Mouse (Mus musculus): Measurements from ENCODE around the gene Dcaf8. TPM values are rescaled to one million over a fixed set of nuclear protein-coding genes. Genes with fewer than 3 reads are reported as not detected.

Gene Dcaf8
- total and polyA plus RNA-seq, 3 experiments: 31.7 to 49.0 (median 45.8) TPM

GRCm38 (mm10) chr1:172183915-172184314, 36.0 kb downstream of the Dcaf8 start:
- peaks cover 3 to 7% of the 10 kb centered on the region in 2 experiments for H3K4me1 ChIP-seq (ENCODE audit: control insufficient read depth in 1 of 2, insufficient read depth in 2 of 2, low read length in 2 of 2)
- H3K79me2 ChIP-seq (ENCODE audit: control insufficient read depth, insufficient read depth, low read length, poor library complexity): no peaks in the 10 kb centered on the region
- DNase-seq (ENCODE audit: low read depth, low spot score): peak; percentile 40
- peak overlapping the region; percentile 34; the same call in 1 of the 2 replicates for H3K27ac ChIP-seq (ENCODE audit: control insufficient read depth, low read depth, low read length)
- H3K36me3 ChIP-seq (ENCODE audit: control insufficient read depth in 1 of 2, insufficient read depth in 2 of 2, low read length in 2 of 2): peaks cover 15 to 27% of the 10 kb centered on the region in 2 experiments
- no peaks in the 10 kb centered on the region for H3K27me3 ChIP-seq (ENCODE audit: control insufficient read depth in 1 of 2, insufficient read depth in 2 of 2, low read length in 2 of 2)
- no peaks in the 10 kb centered on the region for H3K9me3 ChIP-seq (replicated peaks; ENCODE audit: insufficient read depth, low read length)
- H3K9ac ChIP-seq (ENCODE audit: control insufficient read depth, low read depth, low read length, poor library complexity, severe bottlenecking): no peak overlapping the region
- H3K4me3 ChIP-seq (ENCODE audit: control insufficient read depth in 1 of 2, insufficient read depth in 1 of 2, low read depth in 2 of 2, low read length in 2 of 2): no peak overlapping the region
- TF ChIP-seq NELFE (IDR thresholded peaks at IDR 0.05; ENCODE audit: low read depth, low read length) (no peak), POLR2A (IDR thresholded peaks at IDR 0.05; ENCODE audit: control insufficient read depth in 1 of 2, insufficient read depth in 1 of 2, low read depth in 1 of 2, low read length in 2 of 2, poor library complexity in 1 of 2) (no peak), TAL1 (IDR thresholded peaks at IDR 0.05; ENCODE audit: low read length) (peak; percentile 50), MAX (IDR thresholded peaks at IDR 0.05; ENCODE audit: low read length) (no peak), ZNF384 (IDR thresholded peaks at IDR 0.05; ENCODE audit: low read depth, low read length) (no peak), JUND (IDR thresholded peaks at IDR 0.05; ENCODE audit: low read depth, low read length) (no peak), MYB (IDR thresholded peaks at IDR 0.05; ENCODE audit: low read depth, low read length) (no peak), RCOR1 (IDR thresholded peaks at IDR 0.05; ENCODE audit: low read depth, low read length) (no peak), HCFC1 (IDR thresholded peaks at IDR 0.05; ENCODE audit: low read depth, low read length) (no peak), ELF1 (IDR thresholded peaks at IDR 0.05; ENCODE audit: low read depth, low read length) (no peak), GATA1 (IDR thresholded peaks at IDR 0.05; ENCODE audit: low read depth, low read length) (peak; percentile 69), POLR2AphosphoS5 (IDR thresholded peaks at IDR 0.05; ENCODE audit: borderline replicate concordance, low read depth, low read length) (no peak), ETS1 (IDR thresholded peaks at IDR 0.05; ENCODE audit: low read depth, low read length) (peak; percentile 10; the same call in 1 of the 2 replicates), EP300 (IDR thresholded peaks at IDR 0.05; ENCODE audit: low read depth in 1 of 2, low read length in 2 of 2) (peak; percentile 76), SMC3 (IDR thresholded peaks at IDR 0.05; ENCODE audit: low read depth, low read length) (no peak), MYC (IDR thresholded peaks at IDR 0.05; ENCODE audit: low read depth, low read length) (0 out of 2 replicates have a peak, but pooled peaks have one; percentile 32), USF1 (IDR thresholded peaks at IDR 0.05; ENCODE audit: low read depth, low read length) (no peak), MAFK (IDR thresholded peaks at IDR 0.05; ENCODE audit: borderline replicate concordance, low read depth, low read length) (no peak), ZC3H11A (IDR thresholded peaks at IDR 0.05; ENCODE audit: low read depth, low read length) (no peak), NRF1 (IDR thresholded peaks at IDR 0.05; ENCODE audit: insufficient read depth, low read depth, low read length, poor library complexity, severe bottlenecking) (no peak), E2F4 (IDR thresholded peaks at IDR 0.05; ENCODE audit: borderline replicate concordance, low read depth, low read length) (no peak), ZKSCAN1 (IDR thresholded peaks at IDR 0.05; ENCODE audit: low read depth, low read length) (no peak), ZMIZ1 (IDR thresholded peaks at IDR 0.05; ENCODE audit: low read depth, low read length) (no peak), MAZ (IDR thresholded peaks at IDR 0.05; ENCODE audit: low read depth, low read length) (no peak), GABPA (IDR thresholded peaks at IDR 0.05; ENCODE audit: low read depth, low read length) (no peak), BHLHE40 (IDR thresholded peaks at IDR 0.05; ENCODE audit: borderline replicate concordance, low read depth, low read length) (no peak), CHD1 (IDR thresholded peaks at IDR 0.05; ENCODE audit: low read depth, low read length) (no peak), SIN3A (IDR thresholded peaks at IDR 0.05; ENCODE audit: low read length) (0 out of 2 replicates have a peak, but pooled peaks have one; percentile 16), CTCF (IDR thresholded peaks at IDR 0.05 in 2 of 3, conservative IDR thresholded peaks at IDR 0.05 in 1 of 3; ENCODE audit: control insufficient read depth in 1 of 3, insufficient read depth in 1 of 3, low read depth in 2 of 3, low read length in 3 of 3, poor library complexity in 1 of 3, severe bottlenecking in 1 of 3) (no peak), TCF12 (IDR thresholded peaks at IDR 0.05; ENCODE audit: low read depth, low read length) (peak; percentile 42; the same call in 1 of the 2 replicates), KAT2A (conservative IDR thresholded peaks at IDR 0.05; ENCODE audit: low read depth, low read length) (no peak), MEF2A (IDR thresholded peaks at IDR 0.05; ENCODE audit: extremely low read depth, insufficient replicate concordance, low read depth, low read length, poor library complexity, severe bottlenecking) (no peak), POLR2AphosphoS2 (IDR thresholded peaks at IDR 0.05; ENCODE audit: low read length) (no peak), USF2 (IDR thresholded peaks at IDR 0.05; ENCODE audit: borderline replicate concordance in 1 of 2, insufficient read depth in 1 of 2, low read depth in 1 of 2, low read length in 2 of 2) (no peak), TBP (IDR thresholded peaks at IDR 0.05; ENCODE audit: low read depth, low read length) (no peak), CHD2 (IDR thresholded peaks at IDR 0.05; ENCODE audit: low read length) (no peak)

Measured in MEL (cell line).